Mouse (Mus musculus): ENCODE data around the gene Kirrel3.

Kirrel3 gene

GRCm38 (mm10) chr9:34939621-34940020 lies 453.9 kb downstream of the Kirrel3 start:
- DNase-seq (ENCODE audit: inconsistent age in 2 of 2, low spot score in 1 of 2): no peak

DNA sequence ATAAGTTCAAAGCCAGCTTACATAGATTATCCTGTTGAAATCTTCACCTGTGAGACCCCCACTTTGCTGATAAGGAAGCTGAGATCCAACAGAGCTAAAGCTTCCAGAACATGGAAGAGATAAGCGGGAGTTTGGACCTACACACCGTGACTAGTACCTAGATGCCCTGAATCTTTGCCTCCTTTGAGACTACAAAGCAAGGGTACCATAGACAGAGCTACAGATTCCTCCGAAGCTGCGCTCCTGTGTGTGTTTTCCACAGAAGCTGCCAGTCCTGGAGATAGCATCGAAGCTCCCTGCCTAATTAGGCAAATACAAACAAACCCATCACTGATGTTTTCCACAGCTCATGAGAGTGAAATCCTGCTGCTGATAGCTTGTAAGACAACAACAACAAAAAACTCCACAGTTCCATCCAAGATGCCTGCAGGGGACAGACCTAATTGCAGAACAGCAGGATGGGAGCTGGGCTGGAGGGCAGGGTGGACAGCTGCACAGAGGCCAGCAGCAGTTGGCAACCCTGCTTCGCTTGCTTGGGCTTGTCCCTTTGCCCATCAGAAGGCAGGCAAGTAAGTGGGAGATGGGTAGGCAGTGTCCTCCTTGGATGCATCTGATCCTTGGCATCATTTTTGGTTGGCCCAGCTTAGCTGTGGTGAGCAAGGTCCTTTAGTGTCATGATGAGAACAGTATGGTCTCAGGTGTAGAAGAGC lies 456.6 kb downstream of the Kirrel3 start:
- DNase-seq (ENCODE audit: inconsistent age in 2 of 2, low spot score in 1 of 2): no peak

DNA sequence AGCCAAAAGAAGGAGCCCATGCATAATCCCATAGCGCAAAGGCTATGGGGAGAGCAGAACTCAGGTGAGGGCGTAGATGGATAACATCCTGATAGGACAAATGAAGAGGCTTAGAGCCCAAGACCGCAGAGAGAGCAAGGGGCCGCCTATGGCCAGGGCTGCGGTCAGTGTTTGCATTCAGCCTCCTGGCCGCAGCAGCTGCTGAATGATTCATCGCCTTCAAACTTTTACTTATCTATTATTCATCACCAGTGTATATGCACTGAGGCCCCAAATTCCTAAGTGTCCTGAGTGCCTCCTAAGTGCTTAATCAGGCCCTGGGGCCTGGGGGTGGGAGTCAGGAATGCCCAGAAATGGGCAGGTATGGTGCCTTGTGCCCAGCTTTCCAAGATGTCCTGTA lies 457.3 kb downstream of the Kirrel3 start:
- DNase-seq (ENCODE audit: inconsistent age in 2 of 2, low spot score in 1 of 2): no peak

DNA sequence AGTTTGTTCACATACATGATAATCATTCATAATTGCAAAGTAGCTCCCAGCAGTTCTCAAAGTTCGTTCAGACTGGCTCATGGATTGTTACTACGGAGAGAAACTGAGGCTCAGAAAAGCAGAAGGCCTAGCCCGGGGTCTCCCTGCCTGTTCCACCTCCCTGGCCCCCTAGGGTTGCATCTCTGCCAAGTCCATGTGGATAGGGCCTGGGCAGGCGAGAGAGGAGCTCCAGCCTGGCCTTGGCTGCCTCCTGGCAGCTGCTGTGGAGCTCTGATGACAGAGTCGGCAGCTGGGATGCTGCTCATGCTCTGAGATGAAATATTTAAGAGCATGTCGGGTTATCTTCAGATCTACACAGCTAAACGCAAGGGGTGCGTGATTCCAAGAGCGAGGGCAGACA lies 459.6 kb downstream of the Kirrel3 start:
- DNase-seq (ENCODE audit: inconsistent age in 2 of 2, low spot score in 1 of 2): peak in 1 of 2 experiments; percentile 30

DNA sequence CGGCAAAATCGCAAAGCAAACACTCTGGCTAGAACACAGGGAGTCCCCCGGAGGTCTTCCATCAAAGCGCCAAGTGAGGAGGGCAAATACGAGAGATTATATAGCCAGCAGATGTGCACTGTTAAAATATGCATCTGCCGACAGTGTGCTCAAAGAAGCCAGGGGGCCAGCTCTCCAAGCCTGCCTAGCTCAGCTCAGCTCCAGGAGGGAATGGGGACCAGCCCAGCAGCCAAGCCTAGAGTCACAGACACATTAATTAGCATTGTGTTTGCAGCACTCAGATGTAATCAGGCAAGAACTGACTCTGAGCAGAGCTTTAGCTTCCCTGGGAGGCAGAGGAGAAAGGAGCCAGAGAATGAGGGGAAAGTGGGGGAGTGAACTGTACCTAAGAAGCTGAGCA lies 461.6 kb downstream of the Kirrel3 start:
- no peak for DNase-seq (ENCODE audit: inconsistent age in 2 of 2, low spot score in 1 of 2)

DNA sequence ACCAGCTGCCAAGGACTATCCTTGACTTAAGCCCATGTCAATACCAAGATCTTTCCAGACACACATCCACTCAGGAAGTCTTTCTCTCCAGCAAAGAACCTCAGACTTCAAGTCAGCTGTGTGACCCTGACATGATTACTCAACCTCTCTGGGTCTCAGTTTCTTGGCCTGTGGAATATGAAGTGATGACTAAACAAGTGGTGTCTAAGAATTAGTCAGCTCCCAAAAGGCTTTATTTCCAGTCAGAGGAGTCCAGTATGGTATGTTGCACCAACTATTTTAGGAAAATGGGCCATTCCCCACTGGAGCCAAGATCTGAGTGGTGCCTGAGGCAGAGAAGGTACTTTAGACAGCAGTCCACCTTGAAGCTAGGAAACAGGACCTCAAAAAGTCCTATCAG lies 462.0 kb downstream of the Kirrel3 start:
- peak in 1 of 2 experiments; percentile 71 for DNase-seq (ENCODE audit: inconsistent age in 2 of 2, low spot score in 1 of 2)

- DNase-seq (ENCODE audit: inconsistent age in 2 of 2, low spot score in 1 of 2): no peak
Measured at GRCm38 (mm10) chr9:34953420-34953819, 467.7 kb downstream of the Kirrel3 start.

DNA sequence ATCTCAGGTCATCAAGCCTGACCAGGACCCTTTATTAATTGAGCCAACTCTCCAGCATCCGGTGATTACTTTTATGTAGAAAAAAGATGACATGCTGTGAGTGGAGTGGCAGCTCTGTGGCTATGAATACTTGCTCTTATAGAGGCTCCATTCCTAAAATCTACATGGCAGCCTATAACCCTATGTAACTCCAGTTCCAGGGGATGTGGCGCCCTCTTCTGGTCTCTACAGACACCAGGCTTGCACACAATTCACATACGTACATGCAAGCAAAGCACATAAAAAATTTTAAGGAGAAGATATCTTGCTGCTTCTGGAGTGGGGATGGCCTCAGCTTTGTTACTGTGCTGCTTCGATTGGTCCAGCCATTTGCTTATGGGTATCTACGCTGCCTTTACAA lies 468.5 kb downstream of the Kirrel3 start:
- DNase-seq (ENCODE audit: inconsistent age in 2 of 2, low spot score in 1 of 2): peak in 1 of 2 experiments; percentile 63

GRCm38 (mm10) chr9:34956512-34956911 lies 470.8 kb downstream of the Kirrel3 start:
- DNase-seq (ENCODE audit: inconsistent age in 2 of 2, low spot score in 1 of 2): no peak

DNA sequence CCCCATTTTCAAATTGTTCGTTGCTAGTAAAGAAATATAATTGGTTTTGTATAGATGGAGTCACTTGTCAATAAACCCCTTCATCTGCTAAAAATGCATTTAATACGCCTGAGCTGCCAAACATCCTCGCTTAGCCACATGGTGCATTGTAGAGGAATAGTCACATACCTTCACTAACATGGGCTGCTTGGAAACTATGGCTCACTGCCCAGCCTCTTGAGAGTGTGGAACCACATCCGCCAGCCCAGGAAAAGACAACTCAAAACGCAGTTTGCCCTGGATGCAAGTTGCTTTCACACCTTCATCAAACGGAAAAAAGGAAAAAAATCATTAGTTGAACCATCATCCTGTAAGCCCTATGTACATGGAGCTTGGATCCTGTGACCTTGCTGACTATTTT lies 472.0 kb downstream of the Kirrel3 start:
- no peak for DNase-seq (ENCODE audit: inconsistent age in 2 of 2, low spot score in 1 of 2)

GRCm38 (mm10) chr9:34958183-34958830 lies 472.6 kb downstream of the Kirrel3 start:
- no peak for DNase-seq (ENCODE audit: inconsistent age in 2 of 2, low spot score in 1 of 2)

DNA sequence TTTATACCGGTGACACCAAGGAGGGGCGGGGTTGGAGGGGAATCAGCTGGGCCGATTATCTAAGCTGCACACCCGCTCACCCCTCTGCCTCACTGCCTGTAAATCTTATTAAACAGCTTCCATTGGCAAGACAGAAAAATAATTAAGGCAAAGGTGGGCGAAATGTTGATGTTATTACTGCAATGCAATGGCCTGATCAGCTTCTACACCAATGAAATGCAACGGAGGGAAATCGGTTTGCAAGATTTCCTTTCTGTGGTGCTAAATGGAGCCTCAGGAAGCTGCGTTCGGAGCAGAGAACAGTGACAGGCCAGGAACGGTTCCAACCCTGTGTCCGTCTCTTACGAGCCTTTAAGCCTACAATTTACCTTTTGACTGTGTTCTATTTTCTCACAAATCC lies 475.0 kb downstream of the Kirrel3 start:
- no peak for DNase-seq (ENCODE audit: inconsistent age in 2 of 2, low spot score in 1 of 2)

GRCm38 (mm10) chr9:34961171-34961570 lies 475.5 kb downstream of the Kirrel3 start:
- DNase-seq (ENCODE audit: inconsistent age in 2 of 2, low spot score in 1 of 2): no peak

- DNase-seq (ENCODE audit: inconsistent age in 2 of 2, low spot score in 1 of 2): no peak
Measured at GRCm38 (mm10) chr9:34962251-34962650, 476.6 kb downstream of the Kirrel3 start.

GRCm38 (mm10) chr9:34963593-34963992 lies 477.9 kb downstream of the Kirrel3 start:
- DNase-seq (ENCODE audit: inconsistent age in 2 of 2, low spot score in 1 of 2): no peak

- no peak for DNase-seq (ENCODE audit: inconsistent age in 2 of 2, low spot score in 1 of 2)
Measured at GRCm38 (mm10) chr9:34964172-34965040, 478.7 kb downstream of the Kirrel3 start.

DNA sequence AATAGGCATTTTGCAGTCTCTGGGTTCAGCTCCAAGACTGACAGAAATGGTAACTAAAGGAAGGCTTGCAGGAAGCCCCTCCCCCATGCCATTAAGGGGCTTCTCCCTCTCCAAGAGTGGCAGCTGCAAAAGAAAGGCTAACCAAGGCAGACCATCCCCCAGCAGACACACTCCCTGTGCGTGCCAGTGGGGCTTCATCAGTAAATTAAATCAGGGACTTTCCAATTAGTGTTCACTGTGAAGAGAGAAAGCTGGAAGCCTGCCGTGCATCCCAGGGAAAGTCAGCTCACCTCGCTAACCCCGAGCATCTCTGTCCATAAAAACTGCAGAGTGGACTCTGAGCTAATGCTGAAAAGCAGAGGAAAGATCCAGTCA lies 479.3 kb downstream of the Kirrel3 start:
- no peak for DNase-seq (ENCODE audit: inconsistent age in 2 of 2, low spot score in 1 of 2)

DNA sequence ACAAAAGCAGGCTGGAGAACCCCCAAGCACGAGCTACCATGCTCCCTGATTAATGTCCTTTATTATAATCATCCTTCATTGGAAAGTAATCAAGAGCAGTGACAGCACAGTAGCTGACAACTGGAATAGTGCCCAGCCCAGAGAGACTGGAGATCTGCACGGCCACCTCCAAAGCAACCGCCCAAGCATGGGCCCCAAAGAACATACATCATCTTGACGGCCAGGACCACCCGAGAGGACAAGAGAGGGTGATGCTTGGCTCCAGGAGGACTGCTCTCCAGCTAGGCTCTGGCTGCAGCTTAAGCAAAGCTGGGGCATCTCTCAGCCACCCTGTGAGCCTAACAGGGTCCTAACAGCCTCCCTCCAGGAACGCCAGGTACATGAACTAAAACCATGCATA lies 482.1 kb downstream of the Kirrel3 start:
- DNase-seq (ENCODE audit: inconsistent age in 2 of 2, low spot score in 1 of 2): no peak

- no peak for DNase-seq (ENCODE audit: inconsistent age in 2 of 2, low spot score in 1 of 2)
Measured at GRCm38 (mm10) chr9:34969881-34970490, 484.3 kb downstream of the Kirrel3 start.

- no peak for DNase-seq (ENCODE audit: inconsistent age in 2 of 2, low spot score in 1 of 2)
Measured at GRCm38 (mm10) chr9:34974326-34974725, 488.6 kb downstream of the Kirrel3 start.

DNA sequence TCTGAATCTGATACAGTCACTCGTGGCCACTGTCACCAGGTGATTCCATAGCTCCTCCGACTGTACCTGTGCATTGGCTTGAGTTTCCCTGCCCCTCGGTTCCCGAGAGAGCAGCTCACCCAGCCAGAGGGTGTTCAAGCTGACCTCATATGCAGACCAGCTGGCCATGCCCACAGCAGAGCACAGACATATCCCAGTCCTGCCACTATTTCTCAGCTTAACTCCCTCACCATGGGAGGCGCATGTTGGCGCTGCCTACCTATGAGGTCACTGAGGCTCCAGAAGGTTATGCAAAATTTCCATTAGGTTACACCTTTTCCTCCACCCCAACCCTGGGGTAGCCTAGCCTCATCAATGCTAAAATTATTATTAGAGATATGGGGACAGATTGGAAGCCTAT lies 489.6 kb downstream of the Kirrel3 start:
- DNase-seq (ENCODE audit: inconsistent age in 2 of 2, low spot score in 1 of 2): no peak
